Mouse (Mus musculus): ENCODE results near the gene Olfr492. TPM values are rescaled to one million over a fixed set of nuclear protein-coding genes. Genes with fewer than 3 reads are reported as not detected.

Olfr492 gene
- total RNA-seq (2021), result not detected
- long read RNA-seq, experiment 1, result 0 reads
- long read RNA-seq, experiment 2, result 0 reads

DNA sequence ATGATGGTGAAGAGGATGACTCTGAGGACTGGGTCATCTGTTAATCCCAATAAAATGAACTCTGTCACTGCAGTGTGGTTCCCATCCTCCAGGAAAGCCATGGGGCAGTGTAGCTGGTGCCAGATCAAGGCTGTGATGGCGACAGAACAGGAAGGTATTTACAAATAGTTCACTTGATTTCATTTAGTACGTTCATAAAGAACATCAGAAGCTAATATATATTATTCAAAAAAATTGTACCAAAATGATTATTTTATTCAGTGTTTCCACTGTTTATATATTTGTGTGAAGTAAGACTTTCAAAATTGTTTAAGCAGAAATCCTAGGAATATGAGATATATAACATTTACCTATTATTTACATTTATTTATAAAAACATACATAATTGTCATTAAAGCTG, at the start of gene Olfr492:
Gene Olfr492, minus strand, starts transcription at position 101 of the 400 bp plus-strand sequence.
- no peak for DNase-seq (ENCODE audit: low spot score in 2 of 2)

GRCm38 (mm10) chr7:108365035-108365434, 41.6 kb upstream of the Olfr492 start, which contains the start of gene Olfr494:
TSS of gene Olfr494 (plus strand) at chr7:108365335.
- no peak for DNase-seq (ENCODE audit: low spot score in 2 of 2)

GRCm38 (mm10) chr7:108346879-108347278, 23.4 kb upstream of the Olfr492 start, which contains the start of gene Olfr493:
TSS of gene Olfr493 (minus strand) at chr7:108346979.
- DNase-seq (ENCODE audit: low spot score in 2 of 2), result no peak

GRCm38 (mm10) chr7:108313151-108313550, 10.3 kb downstream of the Olfr492 start, which contains the start of gene Olfr491:
TSS of gene Olfr491 (plus strand) at chr7:108313451.
- DNase-seq (ENCODE audit: low spot score in 2 of 2), result no peak

- DNase-seq (ENCODE audit: low spot score in 2 of 2), result no peak
Measured at GRCm38 (mm10) chr7:108288834-108289233, 34.6 kb downstream of the Olfr492 start, which contains the start of gene Olfr490. TSS of gene Olfr490 (minus strand) at chr7:108288934.

Other genes with a start within 250 kb of the Olfr492 start
- gene Olfr481, start 243.8 kb downstream of the Olfr492 start, total RNA-seq (2021), result not detected
- under 1 TPM; 0.62 to 0.74 TPM for gene Olfr482, start 226.1 kb downstream of the Olfr492 start, total RNA-seq (2021)
- not detected for gene Olfr483, start 222.8 kb downstream of the Olfr492 start, total RNA-seq (2021)
- not detected for gene Olfr484, start 196.2 kb downstream of the Olfr492 start, total RNA-seq (2021)
- gene Olfr485, start 163.8 kb downstream of the Olfr492 start, total RNA-seq (2021), result not detected
- not detected for gene Olfr486, start 150.9 kb downstream of the Olfr492 start, total RNA-seq (2021)
- gene Olfr487, start 109.0 kb downstream of the Olfr492 start, total RNA-seq (2021), result not detected
- gene Olfr488, start 65.3 kb downstream of the Olfr492 start, total RNA-seq (2021), result not detected
- not detected for gene Olfr490, start 34.7 kb downstream of the Olfr492 start, total RNA-seq (2021)
- gene Olfr491, start 10.2 kb downstream of the Olfr492 start, total RNA-seq (2021), result not detected
- not detected for gene Olfr493, start 23.3 kb upstream of the Olfr492 start, total RNA-seq (2021)
- gene Olfr494, start 41.7 kb upstream of the Olfr492 start, total RNA-seq (2021), result not detected
- gene Olfr495, start 69.5 kb upstream of the Olfr492 start, total RNA-seq (2021), result not detected
- gene Olfr497, start 96.7 kb upstream of the Olfr492 start, total RNA-seq (2021), result not detected
- not detected for gene Olfr498, start 141.7 kb upstream of the Olfr492 start, total RNA-seq (2021)
- gene Olfr502, start 201.4 kb upstream of the Olfr492 start, total RNA-seq (2021), result not detected
- not detected for gene Olfr503, start 220.9 kb upstream of the Olfr492 start, total RNA-seq (2021)
- not detected for gene Olfr504, start 242.1 kb upstream of the Olfr492 start, total RNA-seq (2021)